Mouse (Mus musculus) CH12.LX (cell line): Measurements from ENCODE around the gene Gm42742. TPM values are rescaled to one million over a fixed set of nuclear protein-coding genes. Genes with fewer than 3 reads are reported as not detected.

Experiments
- DNase-seq: peaks from one replicate; pipeline ENCODE4 v3.0.0-alpha.2; 2013; ENCODE audit errors: extremely low read depth
- H3K27ac ChIP-seq: 2 replicates; pipeline ENCODE4 v1.5.1; 2012; ENCODE audit warnings: low read depth, mild to moderate bottlenecking, control low read depth, moderate library complexity; ENCODE audit not compliant: insufficient read depth
- H3K27me3 ChIP-seq: replicated peaks from 2 replicates; pipeline ENCODE3; 2012; ENCODE audit warnings: inconsistent platforms
- H3K36me3 ChIP-seq, 2 experiments: replicated peaks in 1 of 2; 2 replicates each; pipeline versions ENCODE3 to v1.6.1; 2012; ENCODE audit warnings: inconsistent platforms in 1 of 2, low read length in 1 of 2, mild to moderate bottlenecking in 1 of 2, mixed read lengths in 1 of 2, moderate library complexity in 1 of 2; ENCODE audit not compliant: control insufficient read depth in 1 of 2, insufficient read depth in 1 of 2
- H3K4me1 ChIP-seq, 2 experiments: 2 replicates each; pipeline ENCODE4 v1.6.1; 2012; ENCODE audit warnings: inconsistent platforms in 1 of 2, moderate library complexity in 1 of 2; ENCODE audit not compliant: insufficient read depth in 2 of 2, control insufficient read depth in 1 of 2
- H3K4me2 ChIP-seq: 2 replicates; pipeline ENCODE4 v1.6.1; 2012; ENCODE audit warnings: low read depth, mild to moderate bottlenecking, control low read depth; ENCODE audit not compliant: poor library complexity, insufficient read depth, severe bottlenecking
- H3K4me3 ChIP-seq, 3 experiments: fragments of 150-350 bp in 1 of 3; sonication (generic) in 1 of 3; replicated peaks in 1 of 3; 2 replicates each; pipeline versions ENCODE3 to v1.5.1; 2011 to 2012; ENCODE audit warnings: low read depth in 2 of 3, low read length in 2 of 3, mild to moderate bottlenecking in 2 of 3, moderate library complexity in 2 of 3, control low read depth in 1 of 3, improper control_type of control experiment in 1 of 3, inconsistent platforms in 1 of 3, mixed read lengths in 1 of 3; ENCODE audit not compliant: poor library complexity in 1 of 3
- H3K79me2 ChIP-seq: replicated peaks from 2 replicates; pipeline ENCODE4 v1.6.1; 2012; ENCODE audit warnings: mild to moderate bottlenecking, moderate library complexity; ENCODE audit not compliant: control insufficient read depth, poor library complexity, insufficient read depth, severe bottlenecking; ENCODE audit errors: extremely low read depth
- H3K9ac ChIP-seq: 2 replicates; pipeline ENCODE4 v1.6.1; 2012; ENCODE audit warnings: low read depth, mild to moderate bottlenecking, control low read depth, moderate library complexity; ENCODE audit not compliant: insufficient read depth
- H3K9me3 ChIP-seq: replicated peaks from 2 replicates; pipeline ENCODE3; 2012; ENCODE audit warnings: low read length, inconsistent platforms, mixed read lengths
- CHD1 ChIP-seq: IDR thresholded peaks from 2 replicates; pipeline ENCODE4 v1.6.1; 2012; ENCODE audit warnings: low read depth, low read length, improper control_type of control experiment, inconsistent platforms
- CHD2 ChIP-seq: IDR thresholded peaks from 2 replicates; pipeline ENCODE4 v1.6.1; 2011; ENCODE audit warnings: low read length, improper control_type of control experiment
- CTCF ChIP-seq, 2 experiments: IDR thresholded peaks in 1 of 2; conservative IDR thresholded peaks in 1 of 2; 2 replicates each; pipeline ENCODE4 v1.5.1; 2011 to 2012; ENCODE audit warnings: low read depth in 2 of 2, low read length in 2 of 2, improper control_type of control experiment in 1 of 2, inconsistent platforms in 1 of 2, mild to moderate bottlenecking in 1 of 2, moderate library complexity in 1 of 2
- E2F4 ChIP-seq: IDR thresholded peaks from 2 replicates; pipeline ENCODE4 v1.6.1; 2011; ENCODE audit warnings: low read depth, low read length, improper control_type of control experiment; ENCODE audit not compliant: insufficient replicate concordance
- ELF1 ChIP-seq: IDR thresholded peaks from 2 replicates; pipeline ENCODE4 v1.6.1; 2014; ENCODE audit warnings: low read depth, mild to moderate bottlenecking, inconsistent platforms, low read length, improper control_type of control experiment
- EP300 ChIP-seq: IDR thresholded peaks from 2 replicates; pipeline ENCODE4 v1.6.1; 2011; ENCODE audit warnings: low read length, improper control_type of control experiment
- ETS1 ChIP-seq: conservative IDR thresholded peaks from 2 replicates; pipeline ENCODE4 v1.6.1; 2012; ENCODE audit warnings: low read depth, mild to moderate bottlenecking, inconsistent platforms, low read length, improper control_type of control experiment, moderate library complexity
- HCFC1 ChIP-seq: IDR thresholded peaks from 2 replicates; pipeline ENCODE4 v1.6.1; 2012; ENCODE audit warnings: low read depth, mild to moderate bottlenecking, inconsistent platforms, low read length, improper control_type of control experiment
- JUN ChIP-seq: IDR thresholded peaks from 2 replicates; pipeline ENCODE4 v1.6.1; 2011; ENCODE audit warnings: low read depth, mild to moderate bottlenecking, low read length, improper control_type of control experiment, moderate library complexity; ENCODE audit not compliant: insufficient read depth
- JUND ChIP-seq: conservative IDR thresholded peaks from 2 replicates; pipeline ENCODE4 v1.6.1; 2011; ENCODE audit warnings: low read depth, low read length, improper control_type of control experiment
- MAX ChIP-seq: IDR thresholded peaks from 2 replicates; pipeline ENCODE4 v1.6.1; 2011; ENCODE audit warnings: low read length, improper control_type of control experiment
- MAZ ChIP-seq: IDR thresholded peaks from 2 replicates; pipeline ENCODE4 v1.6.1; 2012; ENCODE audit warnings: low read depth, mild to moderate bottlenecking, inconsistent platforms, low read length, improper control_type of control experiment, moderate library complexity
- MEF2A ChIP-seq: IDR thresholded peaks from 2 replicates; pipeline ENCODE4 v1.6.1; 2014; ENCODE audit warnings: low read depth, mild to moderate bottlenecking, inconsistent platforms, low read length, improper control_type of control experiment, borderline replicate concordance
- NELFE ChIP-seq: IDR thresholded peaks from 2 replicates; pipeline ENCODE4 v1.6.1; 2011; ENCODE audit warnings: low read depth, low read length, improper control_type of control experiment
- NRF1 ChIP-seq: IDR thresholded peaks from 2 replicates; pipeline ENCODE4 v1.6.1; 2014; ENCODE audit warnings: low read depth, mild to moderate bottlenecking, inconsistent platforms, low read length, improper control_type of control experiment, moderate library complexity
- PAX5 ChIP-seq: IDR thresholded peaks from 2 replicates; pipeline ENCODE4 v1.6.1; 2012; ENCODE audit warnings: low read length, inconsistent platforms, mixed read lengths
- POLR2AphosphoS2 ChIP-seq: IDR thresholded peaks from 2 replicates; pipeline ENCODE4 v1.6.1; 2011; ENCODE audit warnings: low read depth, low read length, improper control_type of control experiment
- RAD21 ChIP-seq: IDR thresholded peaks from 2 replicates; pipeline ENCODE4 v1.6.1; 2011; ENCODE audit warnings: low read depth, mild to moderate bottlenecking, low read length, improper control_type of control experiment, moderate library complexity
- RCOR1 ChIP-seq: conservative IDR thresholded peaks from 2 replicates; pipeline ENCODE4 v1.6.1; 2012; ENCODE audit warnings: low read depth, mild to moderate bottlenecking, inconsistent platforms, low read length, improper control_type of control experiment
- SIN3A ChIP-seq: IDR thresholded peaks from 2 replicates; pipeline ENCODE4 v1.6.1; 2012; ENCODE audit warnings: low read length, improper control_type of control experiment, inconsistent platforms
- SMC3 ChIP-seq: IDR thresholded peaks from 2 replicates; pipeline ENCODE4 v1.6.1; 2011; ENCODE audit warnings: low read depth, low read length, improper control_type of control experiment
- TBP ChIP-seq: conservative IDR thresholded peaks from 2 replicates; pipeline ENCODE4 v1.6.1; 2011; ENCODE audit warnings: low read depth, low read length, improper control_type of control experiment
- TCF12 ChIP-seq: IDR thresholded peaks from 2 replicates; pipeline ENCODE4 v1.6.1; 2014; ENCODE audit warnings: low read depth, mild to moderate bottlenecking, inconsistent platforms, low read length, improper control_type of control experiment
- UBTF ChIP-seq: IDR thresholded peaks from 2 replicates; pipeline ENCODE4 v1.6.1; 2012; ENCODE audit warnings: low read depth, mild to moderate bottlenecking, inconsistent platforms, low read length, improper control_type of control experiment, moderate library complexity
- USF1 ChIP-seq: IDR thresholded peaks from 2 replicates; pipeline ENCODE4 v1.6.1; 2014; ENCODE audit warnings: low read depth, mild to moderate bottlenecking, inconsistent platforms, low read length, improper control_type of control experiment
- ZC3H11A ChIP-seq: IDR thresholded peaks from 2 replicates; pipeline ENCODE4 v1.6.1; 2012; ENCODE audit warnings: low read depth, mild to moderate bottlenecking, inconsistent platforms, low read length, improper control_type of control experiment
- ZKSCAN1 ChIP-seq: IDR thresholded peaks from 2 replicates; pipeline ENCODE4 v1.6.1; 2012; ENCODE audit warnings: low read depth, inconsistent platforms, low read length, improper control_type of control experiment, borderline replicate concordance
- dilution Hi-C: fragments of 300-500 bp; cut with MboI; formaldehyde crosslinking; loops from 2 replicates; pipeline ENCODE4 v1.14.3; 2020; ENCODE audit warnings: low sequenced_read_pairs; ENCODE audit not compliant: extremely low pct_unique_long_range_greater_than_20kb, extremely low pct_ligation_motif_present
- in situ Hi-C: fragments of 300-500 bp; cut with MboI; formaldehyde crosslinking; loops from 3 replicates; pipeline ENCODE4 v1.14.3; 2019; ENCODE audit warnings: low sequenced_read_pairs, low pct_ligation_motif_present, low pct_unique_long_range_greater_than_20kb, mixed read lengths
- polyA plus RNA-seq: library from polyadenylated mRNA; unstranded; fragments of >175 nt; gene quantifications from 2 replicates; pipeline ENCODE4 v1.2.1, GENCODE M21; 2012; ENCODE audit warnings: low read depth; ENCODE audit not compliant: insufficient read length
- total RNA-seq, 2 experiments: library from RNA; depleted of rRNA; stranded (reverse); fragments of 300-350 nt in 1 of 2; fragments of >200 nt in 1 of 2; gene quantifications; 2 replicates each; pipeline ENCODE4 v1.2.3; 2012 to 2014

The Gm42742 gene
- total and polyA plus RNA-seq, 3 experiments = 6.1 to 45.1 (median 16.0) TPM

GRCm38 (mm10) chr7:126982054-126982453 is 38.8 kb downstream of the Gm42742 start:
- peaks cover 32 to 88% of the 10 kb centered on the region in 2 experiments for H3K36me3 ChIP-seq
- H3K4me1 ChIP-seq = peaks cover 10 to 29% of the 10 kb centered on the region in 2 experiments
- in situ Hi-C loops = loop anchor here (5.0 to 25.0 kb wide), 2 partner anchors 35 to 805 kb away; partner anchors contain the start of genes Asphd1, Gm49388 and Setd1a
- no peak overlapping the region for H3K4me2 ChIP-seq
- H3K27me3 ChIP-seq = no peaks in the 10 kb centered on the region
- peaks cover 9% of the 10 kb centered on the region for H3K79me2 ChIP-seq
- no peak overlapping the region for H3K27ac ChIP-seq
- H3K4me3 ChIP-seq = no peak overlapping the region
- no peak for TF ChIP-seq USF1
- H3K9me3 ChIP-seq = no peaks in the 10 kb centered on the region
- no peak for DNase-seq
- H3K9ac ChIP-seq = no peak overlapping the region
- dilution Hi-C loops = no loop called here

GRCm38 (mm10) chr7:126981601-126982000 is 39.3 kb downstream of the Gm42742 start:
- dilution Hi-C loops = no loop called here
- H3K4me1 ChIP-seq = peaks cover 10 to 30% of the 10 kb centered on the region in 2 experiments

DNA sequence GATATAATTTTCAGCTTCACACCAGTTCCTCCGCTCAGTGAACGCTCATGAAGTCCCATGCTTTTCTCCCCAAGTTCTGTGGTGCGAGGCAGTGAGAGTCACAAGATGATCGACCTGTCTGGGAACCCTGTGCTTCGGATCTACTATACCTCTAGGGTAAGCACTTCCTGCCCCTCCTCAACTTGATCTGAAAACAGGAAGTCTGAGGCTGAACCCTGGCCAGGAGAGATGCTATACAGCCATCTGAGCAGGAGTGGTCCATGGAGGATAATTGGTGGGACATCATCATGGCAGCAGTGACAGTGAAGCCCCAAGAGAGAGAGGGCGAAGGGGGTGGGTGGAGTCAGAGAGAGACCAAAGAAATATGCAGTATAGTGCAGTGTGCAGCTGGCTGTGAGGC is 42.1 kb downstream of the Gm42742 start:
- H3K4me1 ChIP-seq = peaks cover 10 to 38% of the 10 kb centered on the region in 2 experiments
- in situ Hi-C loops (loop anchor here (25.0 kb wide), 1 partner anchor 808 kb away; the partner anchor contains the start of genes Gm49388 and Setd1a), dilution Hi-C loops (no loop called here)
- no peak overlapping the region for H3K4me3 ChIP-seq
- H3K27ac ChIP-seq = no peak overlapping the region
- H3K9me3 ChIP-seq = no peaks in the 10 kb centered on the region
- TF ChIP-seq MAZ (no peak), CHD1 (no peak), USF1 (no peak), HCFC1 (no peak), JUN (no peak), MEF2A (no peak), TBP (no peak), PAX5 (no peak), SIN3A (no peak), POLR2AphosphoS2 (no peak), UBTF (no peak), ELF1 (no peak), ZC3H11A (no peak), JUND (no peak), RAD21 (no peak), EP300 (no peak), TCF12 (no peak)
- H3K9ac ChIP-seq = no peak overlapping the region
- no peak overlapping the region for H3K4me2 ChIP-seq
- DNase-seq = no peak
- H3K36me3 ChIP-seq = peaks cover 28 to 65% of the 10 kb centered on the region in 2 experiments
- peaks cover 17% of the 10 kb centered on the region for H3K79me2 ChIP-seq
- no peaks in the 10 kb centered on the region for H3K27me3 ChIP-seq

More at GRCm38 (mm10) chr7:126981601-126982000, 39.3 kb downstream of the Gm42742 start:
- Histone ChIP-seq H3K9me3 (no peaks in the 10 kb centered on the region), H3K27ac (no peak overlapping the region), H3K4me2 (no peak overlapping the region), H3K27me3 (no peaks in the 10 kb centered on the region), H3K9ac (no peak overlapping the region), H3K36me3 (peaks cover 28 to 83% of the 10 kb centered on the region in 2 experiments), H3K4me3 (no peak overlapping the region), H3K79me2 (peaks cover 14% of the 10 kb centered on the region)
- no peak for DNase-seq
- in situ Hi-C loops = loop anchor here (5.0 to 25.0 kb wide), 2 partner anchors 34 to 806 kb away; partner anchors contain the start of genes Asphd1, Gm49388 and Setd1a
- no peak for TF ChIP-seq JUN
- TF ChIP-seq EP300 = no peak
- no peak for TF ChIP-seq ETS1
- no peak for TF ChIP-seq NRF1
- TF ChIP-seq ZKSCAN1 = no peak
- TF ChIP-seq RCOR1 = no peak
- TF ChIP-seq TBP = no peak
- TF ChIP-seq E2F4 = no peak
- TF ChIP-seq SIN3A = no peak
- TF ChIP-seq POLR2AphosphoS2 = no peak; the same call in 1 of the 2 replicates
- TF ChIP-seq MAX = no peak
- TF ChIP-seq JUND = no peak
- TF ChIP-seq NELFE = no peak
- TF ChIP-seq USF1 = no peak
- TF ChIP-seq CTCF (conservative IDR thresholded peaks at IDR 0.05 in 1 of 2, IDR thresholded peaks at IDR 0.05 in 1 of 2; ENCODE audit: low read depth in 2 of 2, low read length in 2 of 2) = no peak
- no peak for TF ChIP-seq SMC3
- no peak for TF ChIP-seq UBTF
- no peak for TF ChIP-seq HCFC1
- TF ChIP-seq CHD2 = no peak
